Mouse (Mus musculus) bone marrow, adult 2 months (tissue): Measurements from ENCODE around the gene Tenm3. TPM values are rescaled to one million over a fixed set of nuclear protein-coding genes. Genes with fewer than 3 reads are reported as not detected.

Experiments
- H3K27ac ChIP-seq: fragments of 200-500 bp; 2 replicates; pipeline ENCODE4 v1.5.1; 2012; ENCODE audit warnings: low read depth, mild to moderate bottlenecking, control low read depth, inconsistent platforms, low read length; ENCODE audit not compliant: control insufficient read depth, poor library complexity, insufficient read depth
- H3K4me1 ChIP-seq: fragments of 200-500 bp; 2 replicates; pipeline ENCODE4 v1.6.1; 2011; ENCODE audit warnings: low read length; ENCODE audit not compliant: control insufficient read depth, insufficient read depth
- H3K4me3 ChIP-seq: fragments of 200-500 bp; replicated peaks from 2 replicates; pipeline ENCODE3; 2011; ENCODE audit warnings: mild to moderate bottlenecking, low read depth, low read length, control low read depth; ENCODE audit not compliant: control insufficient read depth
- CTCF ChIP-seq: fragments of 200-500 bp; IDR thresholded peaks from 2 replicates; pipeline ENCODE4 v1.5.1; 2011; ENCODE audit warnings: low read length, control low read depth; ENCODE audit not compliant: control insufficient read depth, insufficient read depth
- POLR2A ChIP-seq: fragments of 200-500 bp; IDR thresholded peaks from 2 replicates; pipeline ENCODE4 v1.6.1; 2011; ENCODE audit warnings: low read depth, mild to moderate bottlenecking, control low read depth, low read length, borderline replicate concordance; ENCODE audit not compliant: control insufficient read depth
- WGBS: fragments of 180-500 bp; shearing (Covaris S2); methylation state at CpG from one replicate; pipeline ENCODE4 v1.1.7; 2018; 5-methylcytosine and 5-hydroxymethylcytosine counted together
- polyA plus RNA-seq: library from polyadenylated mRNA; stranded (reverse); fragments of >200 nt; gene quantifications from 2 replicates; pipeline ENCODE4 v1.2.4, GENCODE M21; 2011; ENCODE audit warnings: low replicate concordance; ENCODE audit not compliant: missing spikeins, insufficient read depth, insufficient read length

The Tenm3 gene
- polyA plus RNA-seq, 1 experiment = 0.45 TPM

- H3K27ac ChIP-seq = no peak overlapping the region
- TF ChIP-seq CTCF = no peak
- no peak for TF ChIP-seq POLR2A
- H3K4me3 ChIP-seq = no peak overlapping the region
- 77% methylated on average over 6 of the region's 6 CpGs for WGBS
- no peaks in the 10 kb centered on the region; the same call in 1 of the 2 replicates for H3K4me1 ChIP-seq
Measured at GRCm38 (mm10) chr8:48259832-48260231, 583.9 kb downstream of the Tenm3 start.

GRCm38 (mm10) chr8:48243876-48244275 lies 599.9 kb downstream of the Tenm3 start:
- TF ChIP-seq CTCF = no peak
- TF ChIP-seq POLR2A = no peak
- WGBS = 68% methylated on average over 2 of the region's 2 CpGs

GRCm38 (mm10) chr8:48240917-48241531 lies 602.7 kb downstream of the Tenm3 start:
- WGBS = 67% methylated on average over 6 of the region's 6 CpGs
- TF ChIP-seq CTCF = no peak
- TF ChIP-seq POLR2A = no peak

More at GRCm38 (mm10) chr8:48243876-48244275, 599.9 kb downstream of the Tenm3 start:
- Histone ChIP-seq H3K4me3 (no peak overlapping the region), H3K4me1 (no peaks in the 10 kb centered on the region), H3K27ac (no peak overlapping the region)

GRCm38 (mm10) chr8:48236968-48237367 lies 606.8 kb downstream of the Tenm3 start:
- H3K27ac ChIP-seq = no peak overlapping the region

More at GRCm38 (mm10) chr8:48240917-48241531, 602.7 kb downstream of the Tenm3 start:
- H3K27ac ChIP-seq = no peak overlapping the region
- H3K4me3 ChIP-seq = no peak overlapping the region
- no peaks in the 10 kb centered on the region for H3K4me1 ChIP-seq

GRCm38 (mm10) chr8:48232927-48233326 lies 610.8 kb downstream of the Tenm3 start:
- Histone ChIP-seq H3K4me3 (no peak overlapping the region), H3K4me1 (no peaks in the 10 kb centered on the region), H3K27ac (no peak overlapping the region)
- 78% methylated on average over 7 of the region's 7 CpGs for WGBS
- TF ChIP-seq CTCF (no peak), POLR2A (no peak)

More at GRCm38 (mm10) chr8:48236968-48237367, 606.8 kb downstream of the Tenm3 start:
- TF ChIP-seq POLR2A = no peak
- WGBS = 89% methylated on average over 5 of the region's 5 CpGs
- Histone ChIP-seq H3K4me1 (no peaks in the 10 kb centered on the region), H3K4me3 (no peak overlapping the region)

GRCm38 (mm10) chr8:48231882-48232281 lies 611.9 kb downstream of the Tenm3 start:
- Histone ChIP-seq H3K4me3 (no peak overlapping the region), H3K4me1 (no peaks in the 10 kb centered on the region), H3K27ac (no peak overlapping the region)
- WGBS = 80% methylated on average over 9 of the region's 9 CpGs
- TF ChIP-seq CTCF = no peak
- TF ChIP-seq POLR2A = no peak

GRCm38 (mm10) chr8:48231389-48231788 lies 612.4 kb downstream of the Tenm3 start:
- TF ChIP-seq POLR2A (no peak), CTCF (no peak)
- WGBS = 77% methylated on average over 9 of the region's 9 CpGs
- no peak overlapping the region for H3K27ac ChIP-seq
- H3K4me1 ChIP-seq = no peaks in the 10 kb centered on the region
- no peak overlapping the region for H3K4me3 ChIP-seq

GRCm38 (mm10) chr8:48228676-48229075 lies 615.1 kb downstream of the Tenm3 start:
- TF ChIP-seq POLR2A (peak; percentile 10; the same call in 1 of the 2 replicates), CTCF (no peak)
- Histone ChIP-seq H3K4me1 (no peaks in the 10 kb centered on the region), H3K4me3 (no peak overlapping the region), H3K27ac (no peak overlapping the region)
- 94% methylated on average over 35 of the region's 35 CpGs for WGBS
